Mouse (Mus musculus) midbrain, embryonic 14.5 days (tissue): ENCODE data around the gene Mmp11. TPM values are rescaled to one million over a fixed set of nuclear protein-coding genes. Genes with fewer than 3 reads are reported as not detected.
A peak's percentile ranks its signal among the peaks of the same experiment; 100 is the strongest.
"Not testable (repeated sequence)": the region's sequence is repeated elsewhere in the genome, so short reads cannot be mapped to it uniquely, and the experiment has no call there.

Source experiments
- ATAC-seq: fragments of 200-750 bp; cut with Nextera tagmentation; 2 replicates; pipeline ENCODE4 v1.8.0; 2017; ENCODE audit warnings: moderate number of reproducible peaks, moderate library complexity; ENCODE audit not compliant: low FRiP score, low TSS enrichment
- DNase-seq: peaks from one replicate; pipeline ENCODE4 v3.0.0-alpha.2; 2015
- H3K27ac ChIP-seq: fragments of 300-500 bp; sonication (generic); replicated peaks from 2 replicates; pipeline ENCODE4 v1.5.1; 2014; ENCODE audit warnings: mild to moderate bottlenecking, low read depth, low read length, moderate library complexity
- H3K27me3 ChIP-seq: fragments of 300-500 bp; sonication (generic); 2 replicates; pipeline ENCODE4 v1.6.1; 2014; ENCODE audit warnings: low read length, control low read depth, mixed read lengths; ENCODE audit not compliant: control insufficient read depth, insufficient read depth
- H3K36me3 ChIP-seq: fragments of 300-500 bp; sonication (generic); 2 replicates; pipeline ENCODE4 v1.6.1; 2014; ENCODE audit warnings: low read length, control low read depth; ENCODE audit not compliant: control insufficient read depth, insufficient read depth
- H3K4me1 ChIP-seq: fragments of 300-500 bp; sonication (generic); 2 replicates; pipeline ENCODE4 v1.6.1; 2014; ENCODE audit warnings: mild to moderate bottlenecking, antibody characterized with exemption, low read length, control low read depth; ENCODE audit not compliant: control insufficient read depth, insufficient read depth
- H3K4me2 ChIP-seq: fragments of 300-500 bp; sonication (generic); 2 replicates; pipeline ENCODE4 v1.6.1; 2014; ENCODE audit warnings: mild to moderate bottlenecking, low read length, moderate library complexity
- H3K4me3 ChIP-seq: fragments of 300-500 bp; sonication (generic); replicated peaks from 2 replicates; pipeline ENCODE4 v1.5.1; 2014; ENCODE audit warnings: low read depth, low read length
- H3K9ac ChIP-seq: fragments of 300-500 bp; sonication (generic); replicated peaks from 2 replicates; pipeline ENCODE4 v1.6.1; 2014; ENCODE audit warnings: mild to moderate bottlenecking, low read length, moderate library complexity
- H3K9me3 ChIP-seq: fragments of 300-500 bp; sonication (generic); 2 replicates; pipeline ENCODE4 v1.6.1; 2016; ENCODE audit warnings: low read length, control low read depth, mixed read lengths; ENCODE audit not compliant: control insufficient read depth
- WGBS: fragments of 180-500 bp; shearing (Covaris S2); extraction: QIAGEN DNeasy Blood & Tissue Kit; methylation state at CpG from one replicate; pipeline ENCODE4 v1.1.7; 2014; 5-methylcytosine and 5-hydroxymethylcytosine counted together
- polyA plus RNA-seq: library from polyadenylated mRNA; unstranded; fragments of >200 nt; fragmentation: Nextera tagmentation; extraction: Ambion mirVana; gene quantifications from 2 replicates; pipeline ENCODE4 v1.2.1, GENCODE M21; 2014

Gene Mmp11
- polyA plus RNA-seq, 1 experiment from 2014 or later, result 16.5 TPM

- no peak for ATAC-seq
- 100% methylated on average over 1 of the region's 1 CpGs for WGBS
Measured at GRCm38 (mm10) chr10:75896208-75896607, 40.1 kb downstream of the Mmp11 start.

GRCm38 (mm10) chr10:75895730-75896129 lies 40.6 kb downstream of the Mmp11 start:
- H3K4me3 ChIP-seq, result no peak overlapping the region
- WGBS, result 94% methylated on average over 5 of the region's 5 CpGs
- DNase-seq (no peak), ATAC-seq (no peak)
- H3K9ac ChIP-seq, result no peak overlapping the region
- H3K27ac ChIP-seq, result no peak overlapping the region
- H3K4me2 ChIP-seq, result no peak overlapping the region
- H3K9me3 ChIP-seq, result no peaks in the 10 kb centered on the region
- no peaks in the 10 kb centered on the region for H3K27me3 ChIP-seq
- H3K4me1 ChIP-seq, result peaks cover 5% of the 10 kb centered on the region; the same call in 1 of the 2 replicates
- peaks cover 53% of the 10 kb centered on the region for H3K36me3 ChIP-seq

More at GRCm38 (mm10) chr10:75896208-75896607, 40.1 kb downstream of the Mmp11 start:
- Histone ChIP-seq H3K36me3 (peaks cover 58% of the 10 kb centered on the region), H3K4me3 (no peak overlapping the region), H3K9me3 (no peaks in the 10 kb centered on the region), H3K4me1 (peaks cover 5% of the 10 kb centered on the region; the same call in 1 of the 2 replicates), H3K9ac (no peak overlapping the region), H3K27me3 (no peaks in the 10 kb centered on the region), H3K4me2 (no peak overlapping the region), H3K27ac (no peak overlapping the region)
- DNase-seq, result no peak

- Histone ChIP-seq H3K9ac (no peak overlapping the region), H3K4me1 (peaks cover 5% of the 10 kb centered on the region; the same call in 1 of the 2 replicates), H3K9me3 (no peaks in the 10 kb centered on the region), H3K27me3 (no peaks in the 10 kb centered on the region), H3K4me2 (no peak overlapping the region), H3K36me3 (peaks cover 46% of the 10 kb centered on the region), H3K27ac (no peak overlapping the region), H3K4me3 (no peak overlapping the region)
- 76% methylated on average over 6 of the region's 6 CpGs for WGBS
- DNase-seq (no peak), ATAC-seq (no peak)
Measured at GRCm38 (mm10) chr10:75894601-75895000, 41.7 kb downstream of the Mmp11 start.

- H3K9me3 ChIP-seq, result no peaks in the 10 kb centered on the region
- DNase-seq (peak; percentile 97), ATAC-seq (peak; percentile 99)
- H3K27ac ChIP-seq, result peak within 1 kb of the TSS; percentile 26; the same call in 1 of the 2 replicates
- WGBS, result 1% methylated on average over 51 of the region's 51 CpGs
- H3K4me1 ChIP-seq, result peaks cover 5% of the 10 kb centered on the region; the same call in 1 of the 2 replicates
- H3K9ac ChIP-seq, result peak within 1 kb of the TSS; percentile 26; the same call in 1 of the 2 replicates
- H3K27me3 ChIP-seq, result no peaks in the 10 kb centered on the region
- peaks cover 33% of the 10 kb centered on the region for H3K36me3 ChIP-seq
- peak within 1 kb of the TSS; percentile 37 for H3K4me3 ChIP-seq
- H3K4me2 ChIP-seq, result peak within 1 kb of the TSS; percentile 88
Measured at GRCm38 (mm10) chr10:75893089-75893750, 43.1 kb downstream of the Mmp11 start, which contains the start of gene Derl3. Gene Derl3, plus strand, starts transcription at chr10:75893413.

- ATAC-seq, result no peak
- Histone ChIP-seq H3K9me3 (no peaks in the 10 kb centered on the region), H3K36me3 (peaks cover 2% of the 10 kb centered on the region), H3K27me3 (no peaks in the 10 kb centered on the region), H3K9ac (no peak overlapping the region), H3K4me1 (peaks cover 5% of the 10 kb centered on the region; the same call in 1 of the 2 replicates), H3K4me2 (no peak overlapping the region), H3K4me3 (no peak overlapping the region), H3K27ac (no peak overlapping the region)
- 51% methylated on average over 8 of the region's 8 CpGs for WGBS
- DNase-seq, result no peak
Measured at GRCm38 (mm10) chr10:75889406-75890153, 46.7 kb downstream of the Mmp11 start.

- WGBS, result 85% methylated on average over 5 of the region's 5 CpGs
- not testable (repeated sequence) for H3K4me3 ChIP-seq, H3K27me3 ChIP-seq, H3K9me3 ChIP-seq, H3K27ac ChIP-seq, H3K4me1 ChIP-seq, H3K9ac ChIP-seq, H3K36me3 ChIP-seq, DNase-seq, ATAC-seq, H3K4me2 ChIP-seq
Measured at GRCm38 (mm10) chr10:75887504-75887903, 48.8 kb downstream of the Mmp11 start.

- H3K36me3 ChIP-seq, result no peaks in the 10 kb centered on the region
- no peak for ATAC-seq
- 95% methylated on average over 8 of the region's 8 CpGs for WGBS
- no peaks in the 10 kb centered on the region for H3K27me3 ChIP-seq
- no peak overlapping the region for H3K4me3 ChIP-seq
- H3K4me2 ChIP-seq, result no peak overlapping the region
- no peak overlapping the region for H3K27ac ChIP-seq
- peaks cover 6% of the 10 kb centered on the region; the same call in 1 of the 2 replicates for H3K4me1 ChIP-seq
- no peak overlapping the region for H3K9ac ChIP-seq
- DNase-seq, result no peak
- no peaks in the 10 kb centered on the region for H3K9me3 ChIP-seq
Measured at GRCm38 (mm10) chr10:75884742-75885141, 51.6 kb downstream of the Mmp11 start.

GRCm38 (mm10) chr10:75883232-75883552 lies 53.1 kb downstream of the Mmp11 start:
- ATAC-seq (peak; percentile 79), DNase-seq (peak; percentile 78)
- no peaks in the 10 kb centered on the region for H3K9me3 ChIP-seq
- H3K4me1 ChIP-seq, result peaks cover 6% of the 10 kb centered on the region; the same call in 1 of the 2 replicates
- H3K4me2 ChIP-seq, result peak overlapping the region; percentile 22
- no peak overlapping the region for H3K27ac ChIP-seq
- H3K36me3 ChIP-seq, result no peaks in the 10 kb centered on the region
- WGBS, result 2% methylated on average over 10 of the region's 10 CpGs
- H3K9ac ChIP-seq, result no peak overlapping the region
- H3K4me3 ChIP-seq, result no peak overlapping the region
- H3K27me3 ChIP-seq, result no peaks in the 10 kb centered on the region
